Mouse (Mus musculus): ENCODE results near the gene Prnp.

GRCm38 (mm10) chr2:131933013-131933412 is 23.3 kb downstream of the Prnp start:
- TF ChIP-seq CTCF (IDR thresholded peaks at IDR 0.05; ENCODE audit: low read depth) (no peak), EP300 (IDR thresholded peaks at IDR 0.05; ENCODE audit: low read depth) (no peak)
